Mouse (Mus musculus) c-Kit-positive CD71-positive TER-119-negative erythroid progenitor cells, embryonic 14.5 days (primary cell): ENCODE measurements around the gene Nr2f1.
"Not testable (repeated sequence)": the region's sequence is repeated elsewhere in the genome, so short reads cannot be mapped to it uniquely, and the experiment has no call there.

ENCODE experiments used
- DNase-seq: peaks from one replicate; pipeline ENCODE4 v3.0.0-alpha.2; 2013; ENCODE audit warnings: low read depth

Nr2f1 gene

DNA sequence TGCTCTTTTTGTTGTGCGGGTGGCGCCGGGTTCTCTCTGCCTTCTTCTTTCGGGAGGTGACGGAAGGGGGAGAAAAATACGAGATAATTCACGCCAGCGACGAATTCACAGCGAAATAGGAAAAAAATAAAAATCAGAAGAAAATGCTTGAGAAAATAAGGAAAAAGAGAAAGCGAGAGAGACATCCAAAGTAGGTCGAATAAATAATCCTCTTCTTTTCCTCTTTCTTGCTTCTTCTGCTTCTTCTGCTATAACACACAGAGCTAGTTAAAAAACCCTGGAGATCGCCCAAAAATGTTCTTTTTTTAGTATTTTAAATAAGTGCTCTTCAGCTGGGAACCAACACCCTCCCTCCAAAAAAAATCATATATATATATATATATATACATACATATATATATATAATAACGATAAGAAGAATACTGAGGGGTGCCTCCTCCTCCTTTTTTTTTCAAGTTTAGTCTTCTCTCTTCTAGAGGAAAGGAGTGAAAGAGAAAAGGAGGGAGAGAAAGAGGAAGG is at the start of gene Nr2f1:
Gene Nr2f1 (minus strand): TSS at position 116 of the 519 bp plus-strand sequence.
- DNase-seq: no peak

DNA sequence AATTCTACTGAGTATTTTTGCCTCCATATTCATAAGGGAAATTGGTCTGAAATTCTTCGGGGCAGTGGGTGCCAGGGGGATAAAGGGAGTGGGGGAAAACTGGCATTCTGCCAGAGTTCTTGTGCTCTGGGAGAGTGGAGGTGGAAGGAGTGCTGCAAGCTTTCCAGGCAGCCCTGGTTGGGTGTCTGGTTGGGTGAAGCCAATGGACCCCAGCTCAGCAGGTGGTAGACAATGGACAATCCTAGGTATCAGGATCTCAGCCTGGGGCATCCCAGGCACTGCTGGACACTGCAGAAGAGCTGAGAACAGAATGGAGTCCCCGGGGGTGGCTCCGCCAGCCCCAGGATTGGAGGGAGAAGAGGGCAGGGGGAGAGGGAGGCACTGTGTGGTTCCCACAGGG is 22.1 kb upstream of the Nr2f1 start:
- DNase-seq: no peak

DNA sequence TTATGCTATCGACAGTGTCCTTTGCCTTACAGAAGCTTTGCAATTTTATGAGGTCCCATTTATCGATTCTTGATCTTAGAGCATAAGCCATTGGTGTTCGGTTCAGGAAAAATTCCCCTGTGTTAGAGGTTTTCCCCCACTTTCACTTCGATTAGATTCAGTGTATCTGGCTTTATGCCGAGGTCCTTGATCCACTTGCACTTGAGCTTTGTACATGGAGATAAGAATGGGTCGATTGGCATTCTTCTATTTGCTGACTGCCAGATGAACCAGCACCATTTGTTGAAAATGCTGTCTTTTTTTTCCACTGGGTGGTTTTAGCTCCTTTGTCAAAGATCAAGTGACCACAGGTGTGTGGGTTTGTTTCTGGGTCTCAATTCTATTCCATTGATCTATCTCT is 20.7 kb upstream of the Nr2f1 start:
- not testable (repeated sequence) for DNase-seq

DNA sequence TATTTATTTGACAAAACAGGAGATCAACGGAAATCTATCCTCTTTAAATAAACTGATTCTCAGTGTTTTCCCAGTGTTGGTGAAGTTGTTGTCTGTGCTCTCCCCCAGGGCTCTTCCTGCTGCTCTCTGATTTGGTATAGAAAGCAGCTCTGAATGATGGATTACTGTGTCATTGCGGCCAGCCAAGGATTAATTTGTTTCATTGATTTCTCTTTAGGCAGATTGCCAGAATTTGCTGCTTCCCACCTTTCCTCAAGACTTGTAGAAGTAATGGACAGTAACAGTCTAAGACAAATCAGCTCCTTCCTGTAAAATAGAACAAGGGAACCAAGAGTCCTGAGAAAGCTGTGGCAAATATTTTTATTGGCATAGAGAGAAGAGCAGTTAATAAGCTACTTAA is 15.7 kb upstream of the Nr2f1 start:
- no peak for DNase-seq

DNA sequence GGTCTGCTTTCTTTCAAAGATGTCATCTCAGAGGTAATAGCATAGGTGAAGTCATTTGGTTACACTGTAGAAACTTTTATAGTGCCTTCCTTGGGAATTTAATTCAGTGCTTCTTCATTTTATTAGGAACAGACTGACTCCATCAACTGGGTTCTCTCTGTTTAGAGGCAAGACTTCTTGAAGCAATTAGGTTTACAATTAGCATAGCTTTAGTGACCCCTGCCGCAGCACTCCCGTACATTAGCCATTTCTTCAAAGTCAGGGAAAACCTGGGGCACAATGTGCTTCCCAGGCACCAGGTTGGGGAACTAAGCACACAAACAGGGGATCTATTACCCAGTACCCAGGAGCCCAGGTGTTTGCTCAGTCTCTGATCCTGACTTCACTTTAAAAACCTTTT is 13.6 kb upstream of the Nr2f1 start:
- DNase-seq: no peak

DNA sequence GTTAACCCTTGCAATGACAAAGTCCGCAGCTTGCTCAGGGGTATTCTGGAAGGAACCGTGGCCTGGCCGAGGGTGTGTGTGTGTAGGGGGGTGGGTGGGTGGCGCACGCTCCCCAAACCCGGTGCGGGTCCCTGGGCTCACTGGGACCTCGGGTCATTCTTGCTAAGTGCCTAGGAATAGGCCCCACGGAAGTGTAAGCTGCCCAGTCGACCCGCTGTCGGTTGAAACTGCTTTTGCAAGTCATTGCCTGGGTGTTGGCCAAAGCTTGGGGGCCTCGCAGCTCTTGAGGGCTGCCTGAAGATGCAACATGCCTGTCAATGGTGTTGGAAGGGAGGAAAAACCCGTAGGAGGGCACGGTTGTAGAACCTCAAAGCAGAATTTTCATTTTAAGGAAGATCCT is 12.6 kb upstream of the Nr2f1 start:
- no peak for DNase-seq

DNA sequence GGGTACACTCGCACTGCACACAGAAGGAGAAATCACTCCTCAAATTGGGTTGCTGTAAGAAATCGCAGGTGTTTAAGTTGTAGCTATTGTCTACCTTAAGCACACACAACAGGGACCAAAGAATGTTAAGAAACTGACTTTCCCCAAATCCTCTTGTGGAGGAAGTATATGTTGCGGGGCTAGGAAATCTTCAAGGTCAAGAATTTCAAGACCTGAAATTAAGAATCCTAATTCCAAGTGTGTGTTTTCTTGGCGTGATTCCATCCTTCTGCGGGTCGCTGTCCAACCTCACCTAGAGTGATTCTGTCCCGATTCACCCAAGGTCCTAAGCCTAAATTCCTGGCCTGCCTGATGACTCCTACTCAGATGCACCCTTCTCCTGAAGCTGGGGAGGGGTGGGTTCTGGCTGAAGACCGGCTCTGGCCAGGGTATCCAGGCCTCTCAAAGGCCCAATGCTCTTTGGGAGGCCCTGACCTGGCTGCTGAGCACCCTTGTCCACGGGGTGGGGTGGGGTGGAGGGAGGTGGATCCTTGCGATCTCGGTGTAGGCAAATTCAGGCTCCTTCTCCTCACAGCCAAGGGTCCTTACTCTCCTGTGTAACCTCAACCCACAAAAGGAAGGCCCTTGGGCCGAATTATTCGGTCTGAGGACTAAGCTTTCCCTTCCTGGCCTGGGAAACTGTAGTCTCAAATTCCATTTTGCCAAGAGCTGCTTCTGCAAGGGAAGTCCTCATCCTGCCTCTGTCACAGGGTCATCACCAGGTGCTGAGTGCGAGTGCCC is 11.9 kb upstream of the Nr2f1 start:
- no peak for DNase-seq

DNA sequence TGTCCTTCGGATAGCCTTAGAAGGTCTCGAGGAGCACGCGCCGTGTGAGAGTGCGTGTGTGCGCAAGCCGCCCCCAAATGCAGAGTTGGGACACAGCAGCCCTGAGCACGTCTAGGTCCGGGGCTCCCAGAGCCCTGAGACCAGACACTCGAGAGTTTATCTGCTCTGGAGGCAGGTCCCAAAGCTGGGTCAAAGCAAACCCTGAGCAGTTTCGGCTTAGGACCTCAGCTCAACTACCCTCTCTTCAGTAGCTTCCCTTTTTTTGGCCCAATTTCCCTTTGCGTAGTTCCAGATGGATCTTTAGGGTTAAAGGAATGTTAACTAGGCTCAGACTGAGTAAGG is 11.2 kb upstream of the Nr2f1 start:
- DNase-seq: no peak

DNA sequence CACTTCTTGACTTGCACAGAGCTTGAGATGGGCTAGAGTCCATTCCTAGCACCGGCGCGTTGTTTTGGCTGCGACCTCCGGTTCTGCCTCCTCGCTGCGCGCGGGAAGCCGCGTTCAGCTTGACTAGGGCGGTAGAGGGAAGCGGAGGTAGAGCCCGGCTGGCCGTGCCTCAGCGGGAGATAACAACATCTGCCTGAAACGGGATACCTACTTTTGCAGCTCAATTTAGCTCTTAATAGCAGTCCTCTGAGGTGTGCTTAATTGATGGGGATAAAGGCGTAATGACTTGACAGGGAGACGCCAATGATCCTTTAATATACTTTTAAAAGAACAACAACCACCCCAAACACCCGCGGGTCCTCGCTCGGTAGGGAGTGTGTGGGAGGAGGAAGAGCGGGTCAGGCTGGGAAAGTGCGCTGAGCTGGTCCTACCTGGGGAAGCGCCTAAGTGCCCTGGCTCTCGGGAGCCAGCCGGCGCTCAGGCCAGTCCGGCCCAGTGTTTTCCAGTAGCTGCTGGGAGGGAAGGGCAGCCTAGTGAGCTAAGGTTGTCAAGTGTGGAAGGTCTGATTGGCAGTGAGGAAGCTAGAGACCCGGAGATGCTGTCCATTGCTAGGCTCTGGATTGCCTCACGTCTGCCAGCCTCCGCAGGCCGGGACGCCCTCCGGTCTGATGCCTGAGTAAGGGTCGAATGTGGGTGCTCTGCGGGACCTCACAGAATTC is 10.6 kb upstream of the Nr2f1 start:
- no peak for DNase-seq

DNA sequence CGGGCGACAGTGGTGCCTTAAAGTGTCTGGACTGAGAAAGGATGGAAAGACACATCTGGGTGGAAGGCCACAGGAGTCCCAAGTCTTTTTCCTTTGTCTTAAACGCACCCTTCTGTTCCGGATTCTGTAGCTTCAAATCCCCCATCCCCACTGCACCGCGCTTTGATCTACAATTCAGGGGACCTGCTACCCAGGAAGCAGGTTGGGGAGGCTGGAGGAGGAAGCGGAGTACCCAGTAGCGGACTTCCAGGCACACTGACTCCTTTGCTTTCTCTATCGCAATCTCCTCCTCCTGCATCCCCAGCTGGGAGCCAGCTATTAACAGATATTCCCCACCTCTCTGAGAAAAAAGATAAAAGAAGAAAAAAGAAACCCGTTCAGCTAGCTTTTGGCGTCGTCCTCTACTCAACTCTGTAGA is 10.1 kb upstream of the Nr2f1 start:
- no peak for DNase-seq

DNA sequence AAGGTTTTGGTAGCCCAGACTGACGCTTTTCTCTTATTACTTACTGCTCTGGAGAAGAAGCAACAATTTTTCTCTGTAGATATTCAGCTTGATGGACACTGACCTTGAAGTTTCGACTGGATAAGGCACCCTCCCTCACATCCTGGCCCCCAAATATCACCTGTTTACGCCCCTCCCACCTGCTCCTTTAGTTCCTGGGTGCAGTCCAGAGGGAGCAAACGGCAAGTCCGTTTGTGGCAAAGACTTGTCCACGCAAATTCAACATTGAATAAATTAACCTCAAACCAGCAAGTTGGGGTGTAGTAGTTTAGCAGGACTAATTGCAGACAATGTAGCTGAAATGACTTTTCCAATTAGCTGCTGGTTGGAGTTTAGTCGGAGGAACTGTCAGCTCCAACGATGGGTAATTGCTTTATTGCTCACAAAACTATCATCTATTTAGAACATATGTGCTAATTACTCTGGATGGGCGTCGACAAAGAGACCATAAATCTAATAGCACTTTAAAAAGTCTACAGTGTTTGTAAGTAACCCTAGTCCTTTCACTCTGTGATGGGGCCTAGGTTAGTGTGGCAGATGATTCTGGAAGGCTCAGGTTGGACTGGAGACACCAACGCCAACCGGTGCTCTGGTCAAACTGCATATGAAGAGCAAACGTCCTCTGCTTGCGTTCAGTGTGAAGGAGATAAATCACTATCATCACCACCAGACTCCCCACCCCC is 9.3 kb upstream of the Nr2f1 start:
- no peak for DNase-seq

DNA sequence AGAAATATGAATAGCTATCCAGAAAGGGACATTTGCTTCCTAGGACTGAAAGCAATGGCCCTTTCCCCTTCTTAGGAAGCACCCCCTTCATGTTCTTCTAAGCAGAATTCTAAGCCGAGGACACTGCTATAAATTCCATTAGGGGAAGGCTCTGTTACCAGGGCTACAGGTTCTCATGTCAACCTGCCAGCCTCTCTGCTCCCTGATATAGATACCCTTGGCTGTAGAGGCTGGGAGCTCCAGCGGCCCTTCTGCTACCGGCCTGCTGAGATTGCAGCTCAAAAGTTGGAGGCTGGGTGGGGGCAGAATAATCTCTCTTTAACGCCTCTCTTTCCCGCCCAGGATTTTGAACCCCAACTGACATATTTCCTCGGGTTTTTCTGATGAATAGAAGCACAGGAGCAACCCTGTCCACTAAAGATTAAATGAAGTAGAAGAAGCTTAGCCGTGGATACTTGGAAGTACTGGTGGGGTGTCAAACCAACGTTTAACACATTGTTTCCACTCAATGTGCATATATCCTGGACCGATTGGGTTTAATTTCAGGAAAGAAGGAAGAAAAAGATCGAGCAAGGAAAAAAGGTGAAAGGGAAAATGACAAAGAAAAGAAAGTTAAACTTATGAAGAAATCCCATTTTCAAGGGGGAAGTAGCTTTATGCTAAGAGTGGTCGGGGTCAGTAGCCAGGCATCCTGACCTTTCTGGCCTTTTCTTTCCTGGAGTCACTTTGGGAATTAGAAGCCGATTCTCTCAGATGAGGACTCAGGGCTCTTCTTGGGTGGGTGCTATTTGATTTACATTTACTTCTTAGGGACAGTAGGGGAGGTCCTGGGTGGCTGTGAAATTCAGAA is 8.5 kb upstream of the Nr2f1 start:
- no peak for DNase-seq

DNA sequence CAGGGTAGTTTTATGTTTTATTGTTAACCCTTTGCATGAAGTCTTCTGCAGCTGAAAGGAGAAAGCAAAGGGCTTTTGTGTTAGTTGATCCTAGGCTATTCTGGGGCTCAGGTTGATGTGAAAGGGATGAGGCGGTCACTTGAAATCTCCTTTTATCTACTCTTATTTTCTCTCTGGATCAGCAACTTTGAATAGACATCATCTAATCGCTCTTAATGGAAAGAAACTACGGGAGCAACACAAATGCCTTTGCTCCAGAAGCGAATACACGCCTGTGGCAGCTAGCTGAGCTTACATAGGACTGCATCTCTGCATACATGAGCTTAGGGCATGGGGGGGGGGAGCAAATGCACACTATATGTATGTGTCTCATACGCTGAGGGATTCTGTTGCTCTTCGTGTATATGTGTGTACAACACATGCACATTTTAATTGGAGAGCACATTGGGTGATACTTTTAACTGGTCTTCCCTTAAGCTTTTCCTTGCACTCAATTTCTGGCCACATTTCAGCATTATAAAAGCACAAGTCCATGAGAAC is 7.4 kb upstream of the Nr2f1 start:
- DNase-seq: no peak

DNA sequence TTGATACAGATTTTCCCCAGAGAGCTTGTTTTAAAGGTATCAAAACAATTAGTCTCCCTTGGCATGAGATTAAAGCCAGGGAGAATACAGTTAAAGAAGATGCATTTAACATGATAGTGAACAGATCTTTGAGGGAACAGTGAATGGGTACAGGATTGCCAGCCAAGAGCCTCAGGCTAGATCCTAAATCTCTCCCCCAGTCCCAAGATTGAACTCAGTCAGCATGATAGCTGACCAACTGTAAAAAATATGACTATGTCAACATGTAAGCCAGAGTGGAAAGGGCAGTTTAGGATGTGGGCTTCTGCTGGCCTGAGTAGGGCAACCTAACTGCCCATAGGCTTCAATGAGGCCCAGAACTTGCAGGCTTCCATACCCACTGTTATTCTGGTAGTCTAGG is 5.9 kb upstream of the Nr2f1 start:
- no peak for DNase-seq

DNA sequence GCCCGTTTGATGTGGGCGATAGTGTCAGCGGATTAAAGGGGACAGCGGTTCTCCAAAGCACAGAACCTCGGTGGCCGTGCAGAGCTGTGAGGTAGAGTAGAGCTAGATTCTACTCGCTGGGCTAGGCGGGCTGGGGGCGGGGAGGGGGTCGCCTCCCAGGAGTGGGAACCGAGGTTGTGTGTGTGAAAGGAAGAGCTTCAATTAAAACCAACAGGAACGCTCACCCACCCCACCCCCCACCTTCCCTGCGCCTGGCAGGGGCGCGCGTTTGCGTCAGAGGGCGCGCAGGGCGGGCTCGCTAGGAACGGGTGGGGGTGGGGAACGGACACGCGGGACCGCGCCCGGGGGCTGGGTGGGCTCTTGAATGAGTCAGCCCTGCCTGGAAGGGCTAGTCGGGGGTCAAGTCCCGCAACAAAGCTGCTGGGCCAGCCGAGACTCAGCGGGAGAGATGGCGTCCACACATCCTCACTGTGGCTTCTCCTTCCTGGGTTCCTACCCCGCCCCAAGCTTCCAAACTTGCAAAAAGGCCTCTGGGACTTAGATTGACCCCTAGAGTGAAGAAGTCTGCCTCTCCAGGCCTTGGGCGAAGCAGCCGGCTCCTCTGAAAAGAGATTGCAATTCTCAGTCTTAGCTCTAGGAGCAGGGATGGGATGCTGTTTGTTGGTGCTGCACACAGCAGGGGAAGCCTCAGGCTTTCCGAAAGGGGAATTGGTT is 3.9 kb upstream of the Nr2f1 start:
- DNase-seq: no peak

DNA sequence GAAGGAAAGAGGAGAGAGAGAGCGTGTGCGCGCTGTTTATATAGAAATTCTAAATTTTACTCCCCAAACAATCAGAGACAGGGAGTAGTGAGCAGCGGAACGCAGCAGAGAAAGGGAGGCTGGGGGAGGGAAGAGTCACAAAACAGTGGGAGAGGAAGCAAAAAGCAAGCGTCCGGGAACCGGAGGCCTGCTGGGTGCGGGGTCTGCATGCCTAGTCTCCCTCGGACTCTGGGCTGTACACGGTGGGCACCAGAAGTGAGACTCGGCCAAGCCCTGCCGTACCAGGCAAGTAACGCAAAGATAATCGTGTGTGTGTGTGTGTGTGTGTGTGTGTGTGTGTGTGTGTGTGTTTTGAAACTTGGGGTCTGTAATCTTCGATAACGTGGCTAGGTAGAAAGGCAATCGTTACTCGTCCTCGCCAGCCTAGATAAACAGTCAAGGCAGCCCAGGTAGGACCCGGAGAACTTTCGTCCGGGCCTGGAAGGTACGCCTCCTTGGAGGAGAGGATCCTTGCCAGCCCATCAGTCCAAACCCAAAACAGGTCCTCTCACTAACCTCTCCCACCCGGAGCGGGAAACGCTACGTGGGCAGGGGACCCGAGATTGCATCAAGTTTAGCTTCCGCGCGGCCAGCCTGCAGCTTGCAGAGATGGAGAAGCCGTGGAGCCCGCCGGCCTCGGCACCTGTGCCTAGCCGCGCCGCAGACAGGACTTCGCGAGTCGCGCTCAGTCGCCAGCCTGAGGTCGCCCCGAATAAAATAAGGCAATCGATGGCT is 3.2 kb upstream of the Nr2f1 start:
- DNase-seq: no peak

DNA sequence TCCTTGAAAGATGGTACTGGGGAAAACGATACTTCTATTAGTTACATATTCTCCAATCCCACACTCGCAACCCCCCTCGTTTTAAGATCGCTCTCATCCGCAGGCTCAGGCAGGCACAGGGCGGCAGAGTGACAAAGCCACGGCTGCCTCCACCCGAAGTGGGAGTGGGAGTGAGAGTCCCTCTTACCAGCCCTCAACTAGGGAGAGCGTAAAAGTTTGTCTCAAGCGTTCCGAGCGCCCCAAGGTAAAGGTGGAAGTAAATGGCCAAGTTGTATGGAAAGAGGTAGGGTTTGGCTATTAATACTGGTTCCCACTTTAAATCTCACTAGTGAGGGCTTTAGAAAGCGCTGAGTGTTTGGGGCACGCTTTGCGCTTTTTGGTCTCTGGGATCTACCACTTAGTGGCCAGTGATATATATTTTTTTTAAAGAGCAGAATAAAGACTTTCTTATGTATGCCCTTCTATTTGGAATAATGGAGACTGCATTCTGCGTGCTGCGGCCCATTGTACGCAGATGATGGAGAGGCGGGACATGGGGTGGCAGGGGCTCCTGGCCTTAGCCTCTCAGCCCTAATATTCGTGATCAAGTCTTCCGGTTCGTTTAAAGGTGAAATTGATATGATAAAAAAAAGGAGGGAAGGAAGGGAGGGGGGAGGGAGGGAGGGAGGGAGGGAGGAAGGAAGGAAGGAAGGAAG is 2.5 kb upstream of the Nr2f1 start:
- no peak for DNase-seq

DNA sequence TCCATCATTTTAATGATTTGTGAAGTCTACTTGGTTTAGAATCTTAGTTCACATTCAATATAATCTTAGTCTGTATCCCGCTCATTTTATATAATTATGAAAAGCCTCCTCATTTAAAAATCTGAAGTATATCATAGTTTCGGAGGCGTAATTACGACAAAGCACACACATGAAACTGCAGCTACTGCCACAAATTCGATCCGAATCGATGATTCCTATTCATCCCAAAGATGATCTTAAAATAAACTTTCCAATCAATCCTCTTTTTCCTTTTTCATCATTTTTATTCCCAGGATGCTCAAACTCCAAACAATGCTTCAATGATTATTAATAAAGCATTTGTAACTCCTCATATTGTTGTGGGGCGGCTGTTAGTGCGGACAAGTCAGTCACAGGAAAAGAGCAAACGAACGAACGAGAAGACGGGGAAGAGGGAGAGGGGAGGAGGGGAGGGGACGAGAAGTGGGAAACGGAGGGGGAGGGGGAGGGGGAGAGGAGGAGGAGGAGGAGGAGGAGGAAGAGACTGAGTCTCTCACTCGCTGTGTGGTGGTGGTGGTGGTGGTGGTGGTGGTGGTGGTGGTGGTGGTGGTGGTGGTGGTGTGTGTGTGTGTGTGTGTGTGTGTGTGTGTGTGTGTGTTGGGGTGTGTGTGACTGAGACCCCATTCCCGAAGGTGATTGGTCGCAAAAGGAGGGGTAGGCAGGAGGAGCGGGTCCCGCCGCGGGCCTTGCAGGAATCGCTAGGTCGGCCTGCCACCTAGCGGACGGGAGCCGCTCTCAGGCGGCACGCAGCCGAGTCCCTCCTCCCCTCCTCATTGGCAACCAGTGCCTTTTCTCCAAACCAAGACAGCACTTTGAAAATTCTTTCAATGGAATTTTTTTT is 1.7 kb upstream of the Nr2f1 start:
- peak; percentile 10 for DNase-seq

DNA sequence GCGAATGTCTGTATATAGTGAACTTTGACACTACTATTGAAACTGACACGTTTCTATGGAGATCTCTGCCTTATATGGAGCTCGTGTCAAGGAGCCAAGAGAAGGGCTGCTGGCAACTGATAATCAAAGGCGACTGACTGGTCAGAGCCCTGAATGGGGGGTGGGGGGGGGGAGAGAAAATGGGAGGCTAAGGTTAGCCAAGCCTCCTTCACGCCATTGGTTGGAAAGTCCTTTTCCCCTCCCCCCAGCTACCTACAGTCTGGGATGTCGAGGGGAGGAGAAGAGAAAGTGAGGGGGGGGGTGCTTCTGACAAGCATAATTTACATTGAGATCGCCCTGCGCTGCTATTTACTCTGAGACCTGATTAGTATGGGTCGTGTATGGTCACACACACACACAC is 850 bp upstream of the Nr2f1 start:
- no peak for DNase-seq
